Mouse (Mus musculus): ENCODE results near the gene Nmt1. TPM values are rescaled to one million over a fixed set of nuclear protein-coding genes. Genes with fewer than 3 reads are reported as not detected.
A peak's percentile ranks its signal among the peaks of the same experiment; 100 is the strongest.

The Nmt1 gene
- polyA plus RNA-seq, 1 experiment from 2014 or later = 52.2 TPM

GRCm38 (mm10) chr11:102996385-102996784 is 31.6 kb upstream of the Nmt1 start:
- peaks cover 13% of the 10 kb centered on the region; the same call in 1 of the 2 replicates for H3K4me1 ChIP-seq
- no peak overlapping the region for H3K9ac ChIP-seq
- no peak for ATAC-seq (ENCODE audit: insufficient read depth, low FRiP score, low read depth)
- no peaks in the 10 kb centered on the region for H3K9me3 ChIP-seq
- no peak overlapping the region for H3K27ac ChIP-seq
- H3K4me3 ChIP-seq (replicated peaks) = no peak overlapping the region
- 72% methylated on average over 7 of the region's 7 CpGs for WGBS
- H3K4me2 ChIP-seq = no peak overlapping the region
- H3K36me3 ChIP-seq = peaks cover 36% of the 10 kb centered on the region
- 0 out of 2 replicates have a peak, but pooled peaks cover 4% of the 10 kb centered on the region for H3K27me3 ChIP-seq (replicated peaks)

GRCm38 (mm10) chr11:102996991-102997770 is 30.8 kb upstream of the Nmt1 start:
- peaks cover 36% of the 10 kb centered on the region for H3K36me3 ChIP-seq
- no peaks in the 10 kb centered on the region for H3K27me3 ChIP-seq (replicated peaks)
- WGBS = 94% methylated on average over 12 of the region's 12 CpGs
- H3K27ac ChIP-seq = no peak overlapping the region
- no peaks in the 10 kb centered on the region for H3K9me3 ChIP-seq
- peaks cover 5% of the 10 kb centered on the region; the same call in 1 of the 2 replicates for H3K4me1 ChIP-seq
- ATAC-seq (ENCODE audit: insufficient read depth, low FRiP score, low read depth) = no peak
- H3K9ac ChIP-seq = no peak overlapping the region
- H3K4me2 ChIP-seq = no peak overlapping the region
- H3K4me3 ChIP-seq (replicated peaks) = no peak overlapping the region

- H3K9ac ChIP-seq = no peak overlapping the region
- no peak overlapping the region for H3K4me3 ChIP-seq (replicated peaks)
- peaks cover 36% of the 10 kb centered on the region for H3K36me3 ChIP-seq
- H3K4me2 ChIP-seq = no peak overlapping the region
- H3K27ac ChIP-seq = 0 out of 2 replicates have a peak overlapping the region, but pooled peaks have one; percentile 3
- H3K9me3 ChIP-seq = no peaks in the 10 kb centered on the region
- H3K4me1 ChIP-seq = peaks cover 9% of the 10 kb centered on the region; the same call in 1 of the 2 replicates
- WGBS = 71% methylated on average over 7 of the region's 7 CpGs
- H3K27me3 ChIP-seq (replicated peaks) = no peaks in the 10 kb centered on the region
- ATAC-seq (ENCODE audit: insufficient read depth, low FRiP score, low read depth) = no peak
Observed at GRCm38 (mm10) chr11:102998254-102998576, 29.8 kb upstream of the Nmt1 start.

- ATAC-seq (ENCODE audit: insufficient read depth, low FRiP score, low read depth) = no peak
- Histone ChIP-seq H3K27me3 (replicated peaks) (no peaks in the 10 kb centered on the region), H3K4me2 (no peak overlapping the region), H3K36me3 (peaks cover 36% of the 10 kb centered on the region), H3K9me3 (no peaks in the 10 kb centered on the region), H3K9ac (no peak overlapping the region), H3K27ac (0 out of 2 replicates have a peak overlapping the region, but pooled peaks have one; percentile 3), H3K4me3 (replicated peaks) (no peak overlapping the region), H3K4me1 (peaks cover 13% of the 10 kb centered on the region)
- 41% methylated on average over 14 of the region's 14 CpGs for WGBS
Observed at GRCm38 (mm10) chr11:102998577-102999316, 29.2 kb upstream of the Nmt1 start.

- WGBS = 77% methylated on average over 14 of the region's 14 CpGs
- ATAC-seq (ENCODE audit: insufficient read depth, low FRiP score, low read depth) = no peak
- H3K4me1 ChIP-seq = peaks cover 13% of the 10 kb centered on the region
- no peak overlapping the region for H3K4me3 ChIP-seq (replicated peaks)
- peaks cover 29% of the 10 kb centered on the region for H3K36me3 ChIP-seq
- no peak overlapping the region for H3K9ac ChIP-seq
- H3K9me3 ChIP-seq = no peaks in the 10 kb centered on the region
- no peak overlapping the region for H3K27ac ChIP-seq
- no peak overlapping the region for H3K4me2 ChIP-seq
- no peaks in the 10 kb centered on the region for H3K27me3 ChIP-seq (replicated peaks)
Observed at GRCm38 (mm10) chr11:102999317-102999970, 28.5 kb upstream of the Nmt1 start.

DNA sequence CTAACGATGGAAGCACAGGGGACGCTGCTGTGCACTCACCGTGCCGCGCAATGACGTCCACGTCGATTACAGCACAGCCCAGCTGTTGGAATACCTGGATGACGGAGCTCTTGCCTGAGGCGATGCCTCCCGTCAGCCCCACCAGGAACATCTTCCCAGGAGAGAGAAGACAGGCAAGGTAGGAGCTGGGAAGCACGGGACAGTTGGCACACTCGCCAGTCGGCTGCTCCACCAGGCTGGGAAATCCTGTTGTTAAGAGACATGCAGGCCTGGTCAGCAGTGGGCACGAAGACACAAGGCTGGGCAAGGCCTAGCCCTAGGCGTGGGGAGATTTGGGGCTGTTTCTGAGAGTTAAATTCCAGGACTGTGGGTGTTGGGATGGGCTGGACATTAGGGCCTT is 27.9 kb upstream of the Nmt1 start:
- ATAC-seq (ENCODE audit: insufficient read depth, low FRiP score, low read depth) = no peak
- WGBS = 87% methylated on average over 16 of the region's 16 CpGs
- peaks cover 16% of the 10 kb centered on the region for H3K4me1 ChIP-seq
- H3K27ac ChIP-seq = no peak overlapping the region
- no peak overlapping the region for H3K4me2 ChIP-seq
- no peaks in the 10 kb centered on the region for H3K27me3 ChIP-seq (replicated peaks)
- H3K36me3 ChIP-seq = peaks cover 22% of the 10 kb centered on the region
- H3K9me3 ChIP-seq = no peaks in the 10 kb centered on the region
- no peak overlapping the region for H3K9ac ChIP-seq
- H3K4me3 ChIP-seq (replicated peaks) = no peak overlapping the region

DNA sequence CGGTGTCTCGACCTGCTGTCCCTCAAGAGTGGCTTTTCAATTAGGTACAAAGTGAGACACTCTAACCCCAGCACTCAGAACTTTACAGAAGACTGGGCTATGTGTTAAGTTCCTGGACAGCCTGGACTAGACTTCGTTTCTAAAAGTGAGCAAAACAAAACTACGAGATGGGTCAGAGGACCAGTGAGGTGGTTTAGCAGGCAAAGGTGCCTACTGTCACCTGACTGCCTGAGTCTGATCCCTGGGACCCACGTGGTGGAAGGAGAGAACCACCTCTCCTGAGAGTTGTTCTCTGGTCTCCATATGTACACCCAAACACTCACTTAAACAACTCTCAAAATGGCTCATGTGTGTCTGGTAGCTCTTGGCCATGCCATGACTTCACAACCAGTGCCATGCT is 26.9 kb upstream of the Nmt1 start:
- WGBS = 75% methylated on average over 5 of the region's 5 CpGs
- no peak for ATAC-seq (ENCODE audit: insufficient read depth, low FRiP score, low read depth)
- H3K4me2 ChIP-seq = no peak overlapping the region
- H3K9ac ChIP-seq = no peak overlapping the region
- H3K27ac ChIP-seq = no peak overlapping the region
- H3K4me1 ChIP-seq = peaks cover 22% of the 10 kb centered on the region
- H3K9me3 ChIP-seq = no peaks in the 10 kb centered on the region
- no peaks in the 10 kb centered on the region for H3K27me3 ChIP-seq (replicated peaks)
- no peak overlapping the region for H3K4me3 ChIP-seq (replicated peaks)
- H3K36me3 ChIP-seq = peaks cover 16% of the 10 kb centered on the region

DNA sequence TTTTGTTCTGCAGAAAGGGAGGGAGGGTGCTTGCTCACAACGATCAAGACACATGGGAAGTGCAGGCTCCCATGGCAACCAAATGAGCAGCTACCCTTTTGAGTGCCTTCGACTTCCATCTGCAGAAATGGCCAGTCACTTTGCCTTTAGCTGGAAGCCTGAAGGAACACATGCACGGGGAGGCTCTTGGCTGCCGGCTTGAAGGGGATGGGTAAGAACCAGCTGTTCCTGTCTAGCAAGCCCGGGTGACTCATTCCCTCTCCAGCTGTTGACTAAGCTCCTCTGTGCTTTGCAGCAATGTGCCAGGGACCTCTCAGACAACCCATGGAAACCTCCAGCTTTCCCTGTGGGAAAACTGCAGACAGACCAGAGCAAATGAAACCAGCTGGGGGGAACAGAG is 24.8 kb upstream of the Nmt1 start:
- Histone ChIP-seq H3K4me2 (no peak overlapping the region), H3K27ac (peak overlapping the region; percentile 85), H3K27me3 (replicated peaks) (no peaks in the 10 kb centered on the region), H3K4me3 (replicated peaks) (no peak overlapping the region), H3K4me1 (peaks cover 30% of the 10 kb centered on the region), H3K36me3 (peaks cover 7% of the 10 kb centered on the region; the same call in 1 of the 2 replicates), H3K9me3 (no peaks in the 10 kb centered on the region), H3K9ac (no peak overlapping the region)
- 25% methylated on average over 5 of the region's 5 CpGs for WGBS
- peak; percentile 83 for ATAC-seq (ENCODE audit: insufficient read depth, low FRiP score, low read depth)

- ATAC-seq (ENCODE audit: insufficient read depth, low FRiP score, low read depth) = no peak
- Histone ChIP-seq H3K4me3 (replicated peaks) (no peak overlapping the region), H3K9ac (no peak overlapping the region), H3K27me3 (replicated peaks) (no peaks in the 10 kb centered on the region), H3K36me3 (peaks cover 2% of the 10 kb centered on the region; the same call in 1 of the 2 replicates), H3K4me1 (peaks cover 31% of the 10 kb centered on the region), H3K4me2 (no peak overlapping the region), H3K27ac (no peak overlapping the region), H3K9me3 (no peaks in the 10 kb centered on the region)
- WGBS = 60% methylated on average over 1 of the region's 1 CpGs
Observed at GRCm38 (mm10) chr11:103004852-103005251, 23.1 kb upstream of the Nmt1 start.

GRCm38 (mm10) chr11:103005254-103005981 is 22.6 kb upstream of the Nmt1 start:
- 70% methylated on average over 11 of the region's 11 CpGs for WGBS
- Histone ChIP-seq H3K9me3 (no peaks in the 10 kb centered on the region), H3K9ac (no peak overlapping the region), H3K4me1 (peaks cover 31% of the 10 kb centered on the region), H3K36me3 (no peaks in the 10 kb centered on the region), H3K27me3 (replicated peaks) (no peaks in the 10 kb centered on the region), H3K4me2 (no peak overlapping the region), H3K4me3 (replicated peaks) (no peak overlapping the region), H3K27ac (peak overlapping the region; percentile 13; the same call in 1 of the 2 replicates)
- no peak for ATAC-seq (ENCODE audit: insufficient read depth, low FRiP score, low read depth)

GRCm38 (mm10) chr11:103006286-103007000 is 21.5 kb upstream of the Nmt1 start:
- H3K27ac ChIP-seq = no peak overlapping the region
- WGBS = 75% methylated on average over 7 of the region's 7 CpGs

More at GRCm38 (mm10) chr11:103006286-103007000, 21.5 kb upstream of the Nmt1 start:
- ATAC-seq (ENCODE audit: insufficient read depth, low FRiP score, low read depth) = no peak
- Histone ChIP-seq H3K4me1 (peaks cover 31% of the 10 kb centered on the region), H3K9ac (no peak overlapping the region), H3K4me2 (no peak overlapping the region), H3K4me3 (replicated peaks) (no peak overlapping the region), H3K27me3 (replicated peaks) (no peaks in the 10 kb centered on the region), H3K36me3 (no peaks in the 10 kb centered on the region), H3K9me3 (no peaks in the 10 kb centered on the region)
